Mouse (Mus musculus): ENCODE data around the gene Entpd7. TPM values are rescaled to one million over a fixed set of nuclear protein-coding genes. Genes with fewer than 3 reads are reported as not detected.
A peak's percentile ranks its signal among the peaks of the same experiment; 100 is the strongest.

The Entpd7 gene
- polyA plus RNA-seq, 1 experiment from 2014 or later, result 10.5 TPM

DNA sequence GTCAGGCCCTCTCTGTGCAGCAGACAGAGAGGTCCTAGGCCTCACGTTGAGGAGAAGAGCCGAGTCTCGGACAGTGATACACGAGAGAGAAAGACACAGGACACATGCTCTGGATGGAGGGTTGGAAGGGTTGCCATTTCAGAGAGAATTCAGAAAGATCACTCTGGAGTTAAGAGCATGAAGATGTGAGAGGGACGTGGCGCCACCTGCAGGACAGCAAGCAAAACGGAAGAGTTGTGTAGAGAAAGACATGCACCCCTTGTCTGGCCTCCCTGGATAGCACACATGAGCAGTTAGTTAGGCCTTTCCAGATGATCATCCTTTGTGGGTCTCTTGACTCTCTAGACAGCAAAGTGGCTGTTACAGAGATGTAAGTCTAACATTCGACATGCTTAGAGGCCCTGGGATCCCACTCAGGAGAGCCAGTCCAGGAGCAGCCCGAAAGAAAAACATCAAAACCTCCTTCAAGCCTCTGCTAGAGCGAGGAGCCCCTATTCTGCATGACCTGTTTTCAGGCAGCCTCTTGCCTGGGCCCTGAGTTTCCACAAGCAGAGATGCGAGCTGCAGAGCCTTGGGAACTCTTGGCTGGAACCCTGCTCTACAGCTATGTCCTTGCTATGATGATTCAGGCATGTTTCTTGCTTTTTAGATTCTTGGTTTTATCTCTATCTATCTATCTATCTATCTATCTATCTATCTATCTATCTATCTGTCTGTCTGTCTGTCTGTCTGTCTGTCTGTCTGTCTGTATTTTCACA lies 33.6 kb upstream of the Entpd7 start:
- WGBS, result 41% methylated on average over 11 of the region's 11 CpGs
- H3K4me3 ChIP-seq (replicated peaks; ENCODE audit: low read depth, low read length), result no peak overlapping the region
- no peak for ATAC-seq (ENCODE audit: low FRiP score, low TSS enrichment)

DNA sequence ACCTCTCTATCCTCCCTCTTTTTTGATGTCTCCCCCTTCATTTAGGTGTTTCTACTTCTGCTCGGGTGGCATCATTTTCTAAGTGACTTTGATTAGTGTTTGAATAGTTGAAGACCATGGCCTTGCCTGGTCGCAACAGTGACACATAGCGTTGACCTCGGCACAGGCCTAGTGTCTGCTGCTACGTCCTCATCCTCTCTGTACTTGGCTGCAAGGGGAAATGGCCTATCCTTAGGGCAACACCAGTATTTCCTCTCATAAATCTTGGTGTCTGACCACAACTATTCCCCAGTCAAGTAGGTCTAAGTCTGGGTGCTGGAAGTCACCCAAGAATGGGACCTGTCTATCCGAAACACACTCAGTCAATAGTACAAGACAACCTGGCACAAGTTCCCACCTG lies 29.8 kb upstream of the Entpd7 start:
- Histone ChIP-seq H3K27ac (replicated peaks; ENCODE audit: low read depth, low read length) (no peak overlapping the region), H3K4me3 (replicated peaks; ENCODE audit: low read depth, low read length) (no peak overlapping the region), H3K9me3 (ENCODE audit: control insufficient read depth, low read length) (no peaks in the 10 kb centered on the region), H3K27me3 (ENCODE audit: control insufficient read depth, insufficient read depth, low read length) (no peaks in the 10 kb centered on the region), H3K36me3 (ENCODE audit: control insufficient read depth, insufficient read depth, low read length) (peaks cover 15% of the 10 kb centered on the region), H3K4me2 (ENCODE audit: low read length) (no peak overlapping the region), H3K4me1 (ENCODE audit: control insufficient read depth, insufficient read depth, low read length) (no peaks in the 10 kb centered on the region), H3K9ac (replicated peaks; ENCODE audit: low read length) (no peak overlapping the region)
- 90% methylated on average over 6 of the region's 6 CpGs for WGBS
- ATAC-seq (ENCODE audit: low FRiP score, low TSS enrichment) (no peak), DNase-seq (no peak)

More for the DNA sequence above, 33.6 kb upstream of the Entpd7 start:
- Histone ChIP-seq H3K9ac (replicated peaks; ENCODE audit: low read length) (no peak overlapping the region), H3K9me3 (ENCODE audit: control insufficient read depth, low read length) (no peaks in the 10 kb centered on the region), H3K4me2 (ENCODE audit: low read length) (no peak overlapping the region), H3K4me1 (ENCODE audit: control insufficient read depth, insufficient read depth, low read length) (no peaks in the 10 kb centered on the region), H3K36me3 (ENCODE audit: control insufficient read depth, insufficient read depth, low read length) (no peaks in the 10 kb centered on the region), H3K27me3 (ENCODE audit: control insufficient read depth, insufficient read depth, low read length) (no peaks in the 10 kb centered on the region), H3K27ac (replicated peaks; ENCODE audit: low read depth, low read length) (no peak overlapping the region)
- peak; percentile 83 for DNase-seq

DNA sequence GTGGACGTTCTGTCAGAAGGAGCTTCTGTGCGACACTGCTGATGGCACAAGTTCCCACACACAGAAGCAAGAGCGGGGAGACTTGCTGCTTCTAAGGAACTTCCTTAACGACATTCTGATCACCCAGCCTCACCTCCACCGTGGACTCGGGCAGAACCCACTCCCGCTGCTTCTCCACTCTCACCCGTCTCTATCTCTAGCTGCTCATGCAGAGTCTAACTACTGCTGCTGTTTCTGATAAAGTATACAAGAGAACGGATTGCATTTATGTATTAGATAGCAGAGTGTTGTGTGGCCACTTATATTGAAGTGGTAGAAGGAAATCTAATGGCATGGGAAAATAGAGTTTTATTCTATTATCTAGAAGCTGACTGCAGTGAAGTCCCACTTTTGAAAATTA lies 28.7 kb upstream of the Entpd7 start:
- Histone ChIP-seq H3K4me3 (replicated peaks; ENCODE audit: low read depth, low read length) (no peak overlapping the region), H3K27me3 (ENCODE audit: control insufficient read depth, insufficient read depth, low read length) (no peaks in the 10 kb centered on the region), H3K9me3 (ENCODE audit: control insufficient read depth, low read length) (no peaks in the 10 kb centered on the region), H3K27ac (replicated peaks; ENCODE audit: low read depth, low read length) (no peak overlapping the region), H3K4me2 (ENCODE audit: low read length) (no peak overlapping the region), H3K9ac (replicated peaks; ENCODE audit: low read length) (no peak overlapping the region), H3K4me1 (ENCODE audit: control insufficient read depth, insufficient read depth, low read length) (no peaks in the 10 kb centered on the region), H3K36me3 (ENCODE audit: control insufficient read depth, insufficient read depth, low read length) (peaks cover 15% of the 10 kb centered on the region)
- ATAC-seq (ENCODE audit: low FRiP score, low TSS enrichment) (no peak), DNase-seq (no peak)
- 84% methylated on average over 9 of the region's 9 CpGs for WGBS

GRCm38 (mm10) chr19:43662176-43662967 lies 27.1 kb upstream of the Entpd7 start:
- 34% methylated on average over 19 of the region's 19 CpGs for WGBS

DNA sequence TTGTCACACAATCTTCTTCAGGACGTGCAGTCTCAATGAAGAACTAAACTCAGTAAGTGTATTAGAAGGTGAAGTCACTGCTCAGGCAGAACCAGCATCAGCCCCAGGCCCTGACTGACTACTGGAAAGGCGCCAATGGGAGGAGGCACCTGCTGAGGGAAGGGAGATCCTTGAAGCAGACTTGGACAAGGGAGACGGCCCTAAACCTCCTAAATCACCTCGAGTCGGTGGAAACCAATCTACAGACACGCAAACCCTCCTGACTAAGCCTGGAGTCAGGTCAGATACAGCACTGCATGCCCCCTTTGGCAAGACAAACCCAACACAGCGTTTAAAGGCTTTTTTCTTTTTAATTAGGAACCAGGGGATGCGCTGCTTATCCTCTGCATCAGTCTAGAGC lies 26.0 kb upstream of the Entpd7 start:
- no peaks in the 10 kb centered on the region for H3K9me3 ChIP-seq (ENCODE audit: control insufficient read depth, low read length)
- DNase-seq (no peak), ATAC-seq (ENCODE audit: low FRiP score, low TSS enrichment) (no peak)
- H3K4me2 ChIP-seq (ENCODE audit: low read length), result no peak overlapping the region
- no peak overlapping the region for H3K27ac ChIP-seq (replicated peaks; ENCODE audit: low read depth, low read length)
- H3K4me1 ChIP-seq (ENCODE audit: control insufficient read depth, insufficient read depth, low read length), result no peaks in the 10 kb centered on the region
- no peaks in the 10 kb centered on the region for H3K27me3 ChIP-seq (ENCODE audit: control insufficient read depth, insufficient read depth, low read length)
- 85% methylated on average over 8 of the region's 8 CpGs for WGBS
- no peak overlapping the region for H3K9ac ChIP-seq (replicated peaks; ENCODE audit: low read length)
- peaks cover 15% of the 10 kb centered on the region for H3K36me3 ChIP-seq (ENCODE audit: control insufficient read depth, insufficient read depth, low read length)
- H3K4me3 ChIP-seq (replicated peaks; ENCODE audit: low read depth, low read length), result no peak overlapping the region

More at GRCm38 (mm10) chr19:43662176-43662967, 27.1 kb upstream of the Entpd7 start:
- ATAC-seq (ENCODE audit: low FRiP score, low TSS enrichment) (peak; percentile 14; the same call in 1 of the 2 replicates), DNase-seq (peak; percentile 65)
- H3K4me1 ChIP-seq (ENCODE audit: control insufficient read depth, insufficient read depth, low read length), result no peaks in the 10 kb centered on the region
- no peaks in the 10 kb centered on the region for H3K9me3 ChIP-seq (ENCODE audit: control insufficient read depth, low read length)
- no peak overlapping the region for H3K9ac ChIP-seq (replicated peaks; ENCODE audit: low read length)
- H3K36me3 ChIP-seq (ENCODE audit: control insufficient read depth, insufficient read depth, low read length), result peaks cover 15% of the 10 kb centered on the region
- 0 out of 2 replicates have a peak overlapping the region, but pooled peaks have one; percentile 8 for H3K4me2 ChIP-seq (ENCODE audit: low read length)
- no peak overlapping the region for H3K4me3 ChIP-seq (replicated peaks; ENCODE audit: low read depth, low read length)
- no peak overlapping the region for H3K27ac ChIP-seq (replicated peaks; ENCODE audit: low read depth, low read length)
- H3K27me3 ChIP-seq (ENCODE audit: control insufficient read depth, insufficient read depth, low read length), result no peaks in the 10 kb centered on the region

- no peaks in the 10 kb centered on the region for H3K4me1 ChIP-seq (ENCODE audit: control insufficient read depth, insufficient read depth, low read length)
- peaks cover 17% of the 10 kb centered on the region for H3K36me3 ChIP-seq (ENCODE audit: control insufficient read depth, insufficient read depth, low read length)
- WGBS, result 51% methylated on average over 12 of the region's 12 CpGs
Measured at GRCm38 (mm10) chr19:43665441-43666048, 23.9 kb upstream of the Entpd7 start.

DNA sequence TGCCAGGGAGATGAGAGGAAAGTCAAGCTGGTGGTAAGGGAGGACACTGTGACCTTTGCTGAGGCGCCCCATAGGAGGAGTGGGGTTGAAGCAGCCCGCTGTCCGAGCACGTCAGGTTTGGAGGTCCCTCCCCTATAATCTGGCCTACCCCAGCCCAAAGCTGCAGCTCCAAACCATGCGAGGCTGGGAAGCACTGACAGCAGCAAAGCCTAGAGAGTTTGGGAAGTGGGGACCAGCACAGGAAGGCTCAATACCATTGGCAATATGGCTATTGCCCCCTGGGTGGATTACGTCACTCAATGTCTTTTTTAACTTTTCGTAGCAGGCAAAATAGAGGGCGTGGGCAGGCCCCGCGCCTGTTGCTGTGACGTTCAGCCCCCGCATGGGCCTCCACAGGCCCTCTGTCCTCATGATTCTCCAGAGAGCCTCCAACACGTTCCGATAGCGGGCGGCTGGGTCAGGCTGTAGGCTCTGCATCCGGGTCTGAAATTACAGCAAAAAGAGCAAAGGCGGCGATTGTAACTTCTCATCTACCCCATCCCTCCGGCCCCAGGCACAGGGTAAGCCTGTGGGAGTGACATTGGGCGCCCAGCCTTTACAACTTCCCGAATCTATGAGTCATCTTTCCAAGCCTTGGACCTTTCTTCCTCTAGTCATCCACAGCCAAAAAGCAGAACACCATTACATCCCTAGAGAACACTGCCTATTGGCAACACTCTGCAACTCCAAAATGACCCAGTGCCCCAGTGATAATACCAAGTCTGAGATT lies 22.6 kb upstream of the Entpd7 start:
- ATAC-seq (ENCODE audit: low FRiP score, low TSS enrichment) (no peak), DNase-seq (no peak)
- Histone ChIP-seq H3K27me3 (ENCODE audit: control insufficient read depth, insufficient read depth, low read length) (no peaks in the 10 kb centered on the region), H3K36me3 (ENCODE audit: control insufficient read depth, insufficient read depth, low read length) (peaks cover 17% of the 10 kb centered on the region), H3K27ac (replicated peaks; ENCODE audit: low read depth, low read length) (no peak overlapping the region), H3K4me3 (replicated peaks; ENCODE audit: low read depth, low read length) (no peak overlapping the region), H3K4me1 (ENCODE audit: control insufficient read depth, insufficient read depth, low read length) (no peaks in the 10 kb centered on the region), H3K9ac (replicated peaks; ENCODE audit: low read length) (no peak overlapping the region), H3K4me2 (ENCODE audit: low read length) (no peak overlapping the region), H3K9me3 (ENCODE audit: control insufficient read depth, low read length) (no peaks in the 10 kb centered on the region)
- WGBS, result 93% methylated on average over 22 of the region's 22 CpGs

More at GRCm38 (mm10) chr19:43665441-43666048, 23.9 kb upstream of the Entpd7 start:
- Histone ChIP-seq H3K4me3 (replicated peaks; ENCODE audit: low read depth, low read length) (no peak overlapping the region), H3K27ac (replicated peaks; ENCODE audit: low read depth, low read length) (no peak overlapping the region), H3K9ac (replicated peaks; ENCODE audit: low read length) (no peak overlapping the region), H3K9me3 (ENCODE audit: control insufficient read depth, low read length) (no peaks in the 10 kb centered on the region), H3K27me3 (ENCODE audit: control insufficient read depth, insufficient read depth, low read length) (no peaks in the 10 kb centered on the region), H3K4me2 (ENCODE audit: low read length) (no peak overlapping the region)
- peak; percentile 85 for DNase-seq
- ATAC-seq (ENCODE audit: low FRiP score, low TSS enrichment), result no peak

DNA sequence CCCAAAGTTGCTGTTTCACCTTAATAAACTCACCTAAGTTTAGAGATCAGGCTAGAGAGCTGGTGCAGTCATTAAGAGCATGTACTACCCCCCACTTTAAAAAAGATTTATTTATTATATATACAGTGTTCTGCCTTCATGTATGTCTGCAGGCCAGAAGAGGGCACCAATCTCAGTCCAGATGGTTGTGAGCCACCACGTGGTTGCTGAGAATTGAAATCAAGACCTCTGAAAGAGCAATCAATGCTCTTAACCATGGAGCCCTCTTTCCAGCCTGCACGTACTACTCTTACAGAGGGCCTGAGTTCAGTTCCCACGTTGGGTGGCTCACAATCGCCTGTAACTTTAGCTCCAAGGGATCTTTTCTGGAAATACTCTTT lies 22.1 kb upstream of the Entpd7 start:
- Histone ChIP-seq H3K27me3 (ENCODE audit: control insufficient read depth, insufficient read depth, low read length) (no peaks in the 10 kb centered on the region), H3K4me2 (ENCODE audit: low read length) (no peak overlapping the region), H3K9me3 (ENCODE audit: control insufficient read depth, low read length) (no peaks in the 10 kb centered on the region), H3K4me3 (replicated peaks; ENCODE audit: low read depth, low read length) (no peak overlapping the region), H3K9ac (replicated peaks; ENCODE audit: low read length) (no peak overlapping the region), H3K27ac (replicated peaks; ENCODE audit: low read depth, low read length) (no peak overlapping the region), H3K4me1 (ENCODE audit: control insufficient read depth, insufficient read depth, low read length) (no peaks in the 10 kb centered on the region), H3K36me3 (ENCODE audit: control insufficient read depth, insufficient read depth, low read length) (peaks cover 17% of the 10 kb centered on the region)
- ATAC-seq (ENCODE audit: low FRiP score, low TSS enrichment), result no peak
- 68% methylated on average over 4 of the region's 4 CpGs for WGBS
- DNase-seq, result peak; percentile 23
